Mouse (Mus musculus) brain, adult 10 weeks (tissue): ENCODE measurements around the gene Avpi1. TPM values are rescaled to one million over a fixed set of nuclear protein-coding genes. Genes with fewer than 3 reads are reported as not detected.

Source experiments
- polyA plus RNA-seq: library from polyadenylated mRNA; stranded (reverse); fragments of 350-450 nt; fragmentation: Illumina TruSeq; extraction: RNeasy Lipid Tissue Mini Kit (QIAGEN cat#74804); gene quantifications from one replicate; pipeline ENCODE4 v1.2.3, GENCODE M21; 2015; ENCODE audit warnings: low read depth, low replicate concordance

The Avpi1 gene
- 59.4 TPM for polyA plus RNA-seq

DNA sequence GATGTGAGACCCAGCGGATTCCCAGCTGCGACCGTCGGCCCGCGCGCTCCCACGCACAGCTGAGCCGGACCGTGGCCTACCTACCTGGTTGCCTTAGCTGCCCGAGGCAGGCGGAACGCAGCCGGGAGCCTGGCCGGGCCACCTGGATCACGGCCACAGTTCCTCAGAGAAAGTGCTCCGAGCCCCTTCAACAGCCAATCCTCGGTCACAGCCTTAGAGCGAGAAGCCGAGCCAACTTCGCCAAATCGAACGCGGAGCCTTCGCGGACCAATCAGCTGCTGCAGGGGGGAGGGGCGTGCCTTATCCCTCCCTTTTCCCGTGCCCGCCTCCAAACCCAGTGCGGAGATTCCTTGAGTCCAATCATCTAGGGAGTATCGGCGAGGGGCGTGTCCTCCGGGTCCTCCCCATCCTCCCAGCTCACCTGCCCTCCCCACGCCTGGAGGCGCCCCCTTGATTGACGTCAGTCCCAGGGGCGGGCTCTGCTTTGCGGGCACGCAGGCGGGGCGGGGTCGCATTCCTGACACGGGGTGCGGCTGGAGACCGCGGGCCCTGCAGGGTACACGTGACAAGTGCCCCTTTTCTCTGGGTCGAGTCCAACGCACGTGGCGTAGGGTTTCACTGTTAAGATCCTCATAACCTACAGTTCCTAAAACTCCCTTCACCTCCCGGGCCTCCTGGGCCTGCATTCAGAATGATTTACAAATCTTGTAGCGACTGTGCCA lies at the start of gene Avpi1:
Gene Avpi1, minus strand, starts transcription at position 273 of the 722 bp plus-strand sequence.

GRCm38 (mm10) chr19:42163764-42164163 lies 34.9 kb upstream of the Avpi1 start, which contains the start of gene Zfyve27:
Gene Zfyve27, plus strand, starts transcription at chr19:42163951.

DNA sequence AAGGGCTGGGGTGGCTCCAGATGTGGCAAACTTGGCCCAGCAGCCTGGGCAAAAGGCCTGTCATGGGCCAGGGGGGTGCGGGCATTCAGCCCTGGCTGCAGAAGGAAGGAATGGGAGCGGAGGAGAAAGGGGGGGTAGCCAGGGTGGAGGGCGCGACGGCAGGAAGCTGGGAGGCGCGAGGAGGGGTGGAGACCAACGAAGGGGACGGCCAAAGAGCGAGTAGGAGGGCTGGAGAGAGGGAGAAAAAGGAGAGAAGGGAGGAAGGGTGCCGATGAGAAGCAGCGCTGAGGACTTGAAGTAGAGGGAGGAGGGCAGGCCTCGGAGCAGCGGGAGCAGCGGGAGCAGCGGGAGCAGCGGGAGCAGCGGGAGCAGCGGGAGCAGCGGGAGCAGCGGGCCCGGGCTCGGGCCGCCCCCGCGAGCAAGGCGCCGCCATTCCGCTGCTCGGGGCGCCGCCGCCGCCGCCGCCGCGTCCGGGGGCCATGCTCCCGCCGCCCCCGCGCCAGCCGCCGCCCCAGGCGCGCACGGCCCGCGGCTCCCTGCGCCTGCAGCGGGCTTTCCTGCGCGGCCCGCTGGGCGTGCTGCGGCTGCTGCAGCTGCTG lies 18.4 kb upstream of the Avpi1 start, which contains the start of gene Marveld1:
Gene Marveld1, plus strand, starts transcription at position 231 of the 599 bp plus-strand sequence.

GRCm38 (mm10) chr19:42089748-42090595 lies 38.9 kb downstream of the Avpi1 start, which contains the start of gene Pi4k2a:
Gene Pi4k2a, plus strand, starts transcription at chr19:42090470.

DNA sequence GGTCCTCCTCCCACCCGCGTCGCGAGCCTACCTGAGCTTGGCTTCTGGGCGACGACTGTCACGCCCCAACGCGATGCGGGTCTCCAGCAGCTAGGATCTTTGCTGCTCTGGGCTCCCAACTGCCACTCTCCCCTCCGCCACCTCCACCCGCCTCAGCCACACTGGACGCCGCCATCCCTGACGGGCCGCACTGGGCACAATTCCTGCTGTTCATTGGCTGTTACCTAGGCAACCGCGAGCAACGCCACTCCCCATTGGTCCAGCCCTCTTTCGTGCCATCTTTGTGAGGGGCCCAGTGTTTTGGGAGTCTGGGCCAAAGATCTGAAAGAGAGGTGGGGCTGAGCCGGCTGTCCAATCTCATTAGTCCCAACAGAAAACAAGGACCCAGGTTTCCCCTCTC lies 42.7 kb downstream of the Avpi1 start, which contains the start of gene Morn4:
Gene Morn4, minus strand, starts transcription at position 192 of the 400 bp plus-strand sequence.

Other genes starting within 250 kb of the Avpi1 start
- gene Rrp12, start 232.9 kb downstream of the Avpi1 start, polyA plus RNA-seq: 18.4 TPM
- gene Pgam1, start 217.1 kb downstream of the Avpi1 start, polyA plus RNA-seq: 759 TPM
- 26.2 TPM for gene Exosc1, start 195.6 kb downstream of the Avpi1 start, polyA plus RNA-seq
- 47.2 TPM for gene Zdhhc16, start 195.6 kb downstream of the Avpi1 start, polyA plus RNA-seq
- gene Mms19, start 147.9 kb downstream of the Avpi1 start, polyA plus RNA-seq: 21.3 TPM
- gene Ubtd1, start 147.3 kb downstream of the Avpi1 start, polyA plus RNA-seq: 12.3 TPM
- 0.43 TPM for gene Ankrd2, start 93.1 kb downstream of the Avpi1 start, polyA plus RNA-seq
- 1.6 TPM for gene Hoga1, start 83.4 kb downstream of the Avpi1 start, polyA plus RNA-seq
- gene 4933411K16Rik, start 76.8 kb downstream of the Avpi1 start, polyA plus RNA-seq: not detected
- gene Morn4, start 42.7 kb downstream of the Avpi1 start, polyA plus RNA-seq: 66.3 TPM
- gene Pi4k2a, start 38.6 kb downstream of the Avpi1 start, polyA plus RNA-seq: 59.5 TPM
- 7.0 TPM for gene Marveld1, start 18.3 kb upstream of the Avpi1 start, polyA plus RNA-seq
- gene Zfyve27, start 34.9 kb upstream of the Avpi1 start, polyA plus RNA-seq: 73.0 TPM
- 4.1 TPM for gene Sfrp5, start 73.2 kb upstream of the Avpi1 start, polyA plus RNA-seq
- 97.3 TPM for gene Golga7b, start 118.5 kb upstream of the Avpi1 start, polyA plus RNA-seq